Mouse (Mus musculus): Measurements from ENCODE around the gene Pycr2.
"Not testable (repeated sequence)": the region's sequence is repeated elsewhere in the genome, so short reads cannot be mapped to it uniquely, and the experiment has no call there.

Pycr2 gene

DNA sequence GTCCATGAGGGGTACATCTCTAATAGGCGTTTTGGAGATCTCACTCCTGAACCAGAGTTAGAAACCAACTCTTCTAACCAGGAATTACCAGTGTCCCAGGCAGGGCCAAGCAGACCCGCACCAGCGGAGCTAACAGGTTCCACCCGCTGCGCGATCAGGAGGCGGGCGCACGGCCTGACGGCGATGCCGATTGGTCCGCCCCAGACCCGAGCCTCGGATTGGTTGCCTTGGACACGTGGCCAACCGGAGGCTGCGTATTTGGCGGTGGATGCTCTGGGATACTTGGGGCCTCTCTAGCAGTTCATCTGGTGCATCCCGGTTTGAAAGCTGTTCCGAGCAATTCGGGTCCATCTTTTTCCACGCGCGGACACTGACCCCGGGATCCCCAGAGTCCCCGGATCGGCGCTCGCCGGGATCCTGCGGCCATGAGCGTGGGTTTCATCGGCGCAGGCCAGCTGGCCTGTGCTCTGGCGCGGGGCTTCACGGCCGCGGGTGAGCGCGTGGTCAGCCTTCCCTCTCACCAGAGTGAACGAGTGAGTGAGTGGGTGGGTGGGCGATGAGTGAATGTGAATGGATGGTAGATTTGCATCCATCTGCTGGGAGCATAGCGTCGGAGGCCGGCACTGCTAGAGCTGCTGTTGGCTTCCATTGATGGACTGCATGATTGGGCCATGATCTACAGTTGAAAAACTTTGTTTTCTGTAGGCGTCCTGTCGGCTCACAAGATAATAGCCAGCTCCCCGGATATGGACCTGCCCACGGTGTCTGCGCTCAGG lies at the start of gene Pycr2:
Gene Pycr2, plus strand, starts transcription at position 255 of the 776 bp plus-strand sequence.
- DNase-seq: peak; percentile 94

DNA sequence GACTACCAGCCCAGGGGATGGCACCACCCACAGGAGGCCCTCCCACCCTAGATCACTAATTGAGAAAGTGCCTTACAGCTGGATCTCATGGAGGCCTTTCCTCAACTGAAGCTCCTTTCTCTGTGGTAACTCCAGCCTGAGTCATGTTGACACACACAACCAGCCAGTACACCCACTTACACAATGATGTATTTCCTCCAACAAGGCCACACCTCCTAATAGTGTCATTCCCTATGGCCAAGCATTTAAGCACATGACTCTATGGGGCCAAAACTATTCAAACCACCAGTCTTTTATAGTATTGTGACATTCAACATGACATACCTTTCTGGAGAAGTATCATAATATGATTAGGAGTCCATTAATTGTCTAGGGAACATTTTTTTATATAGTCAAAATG lies 45.3 kb upstream of the Pycr2 start:
- DNase-seq: no peak

DNA sequence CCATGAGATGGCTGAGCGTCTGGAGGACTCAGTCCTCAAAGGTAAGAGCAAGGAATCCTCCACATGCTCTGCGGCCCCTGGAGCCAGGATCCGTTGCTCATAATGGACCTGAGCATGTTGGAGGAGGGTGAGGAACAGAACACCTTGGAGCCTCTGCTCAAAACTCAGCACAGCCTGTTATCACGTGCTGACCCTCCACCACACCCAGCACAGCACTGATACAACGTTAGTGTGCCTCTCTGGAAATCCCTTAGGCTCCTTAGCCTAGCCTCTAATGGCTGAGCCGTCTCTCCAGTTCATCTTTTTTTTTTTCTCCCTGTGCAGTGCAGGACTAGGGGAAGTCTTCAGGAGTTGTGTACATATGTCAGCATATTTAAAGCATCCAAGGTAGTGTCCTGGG lies 44.1 kb upstream of the Pycr2 start:
- DNase-seq: no peak

DNA sequence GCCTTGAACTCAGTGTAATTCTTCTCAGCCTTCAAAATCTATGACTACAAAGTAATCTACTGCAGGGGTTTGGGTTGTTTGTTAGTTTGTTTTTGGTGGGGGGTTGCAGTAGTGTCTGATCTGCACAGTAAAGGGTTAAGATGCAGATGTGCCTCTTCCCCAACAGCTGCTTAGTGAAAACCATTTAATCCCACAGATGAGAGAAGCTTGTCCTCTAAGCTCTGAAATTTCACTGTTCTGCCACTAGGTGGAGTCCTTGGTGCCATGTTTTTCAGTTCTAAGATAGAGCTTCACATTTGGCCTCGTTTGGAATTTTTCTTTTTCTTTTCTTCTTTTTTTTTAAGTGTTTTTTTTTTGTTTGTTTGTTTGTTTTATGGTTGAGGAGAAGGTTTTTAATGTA lies 40.5 kb upstream of the Pycr2 start:
- peak; percentile 38 to 39 for DNase-seq

DNA sequence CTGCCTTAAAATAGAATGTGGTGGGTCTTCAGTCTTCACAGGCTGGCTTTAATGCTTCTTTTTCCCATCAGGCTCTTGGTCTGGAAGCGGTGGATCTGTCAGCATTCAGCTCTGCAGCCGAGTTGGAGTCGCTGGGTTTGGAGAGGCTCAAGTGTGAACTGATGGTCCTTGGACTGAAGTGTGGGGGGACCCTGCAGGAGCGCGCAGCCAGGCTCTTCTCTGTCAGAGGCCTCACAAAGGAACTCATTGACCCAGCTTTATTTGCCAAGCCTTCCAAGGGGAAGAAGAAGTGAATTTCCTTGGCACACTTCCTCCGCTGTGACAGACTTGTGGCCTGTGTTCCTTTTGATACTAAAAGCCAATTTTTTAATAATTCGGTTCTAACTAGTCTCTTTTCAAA lies 38.1 kb upstream of the Pycr2 start:
- peak in 1 of 2 experiments; percentile 9 for DNase-seq

DNA sequence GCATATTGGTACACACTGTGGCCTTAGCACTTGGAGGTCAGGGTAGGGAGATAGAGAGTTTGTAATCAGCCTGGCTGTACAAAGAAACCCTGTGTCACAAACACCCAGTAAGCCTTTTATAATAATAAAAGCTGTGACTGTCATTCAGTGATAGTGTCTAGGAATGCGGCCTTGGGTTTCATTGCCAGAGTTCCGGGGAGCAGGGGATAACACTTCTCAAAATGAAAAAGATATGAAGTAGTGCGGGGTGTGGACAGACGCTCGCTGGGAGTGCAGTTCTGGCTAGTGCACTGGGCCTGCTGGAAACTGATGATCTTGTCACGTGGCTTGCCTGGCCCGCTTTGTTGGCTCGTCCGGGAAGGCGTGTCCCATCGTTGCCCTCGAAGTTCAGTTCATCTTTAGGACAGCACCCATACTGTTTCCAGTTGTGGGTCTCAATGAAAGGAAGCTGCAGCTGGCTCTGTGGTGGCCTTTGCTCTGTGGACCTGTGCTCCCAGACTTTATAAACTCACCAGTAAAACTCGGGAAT lies 33.9 kb upstream of the Pycr2 start:
- no peak for DNase-seq

DNA sequence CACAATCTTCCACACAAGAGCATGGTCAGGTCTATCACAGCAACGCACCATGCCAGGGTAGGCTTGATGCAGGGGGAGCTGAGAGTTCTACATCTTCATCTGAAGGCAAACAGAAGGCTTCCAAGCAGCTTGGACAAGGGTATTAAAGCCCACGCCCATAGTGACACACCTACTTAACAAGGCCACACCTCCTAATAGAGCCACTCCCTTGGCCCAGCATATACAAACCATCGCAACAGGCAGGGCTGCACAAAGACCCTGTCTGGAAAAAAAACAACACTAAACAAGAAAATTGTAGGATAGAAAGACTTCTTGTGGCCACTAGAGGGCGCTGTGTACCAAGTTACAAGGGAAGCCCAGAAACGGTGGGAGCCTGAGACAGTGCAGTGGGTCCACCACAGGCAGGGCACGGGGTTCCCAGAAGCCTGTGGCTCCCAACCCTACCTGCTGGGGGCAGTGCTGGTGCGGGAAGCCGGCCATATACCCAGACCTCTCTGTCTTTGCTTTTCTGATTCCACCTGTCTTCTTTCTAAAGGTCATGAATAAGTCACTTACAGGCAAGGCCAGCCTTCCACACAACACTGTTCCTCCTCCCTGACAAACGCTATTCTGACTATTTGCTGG lies 30.1 kb upstream of the Pycr2 start:
- peak; percentile 43 to 57 for DNase-seq

DNA sequence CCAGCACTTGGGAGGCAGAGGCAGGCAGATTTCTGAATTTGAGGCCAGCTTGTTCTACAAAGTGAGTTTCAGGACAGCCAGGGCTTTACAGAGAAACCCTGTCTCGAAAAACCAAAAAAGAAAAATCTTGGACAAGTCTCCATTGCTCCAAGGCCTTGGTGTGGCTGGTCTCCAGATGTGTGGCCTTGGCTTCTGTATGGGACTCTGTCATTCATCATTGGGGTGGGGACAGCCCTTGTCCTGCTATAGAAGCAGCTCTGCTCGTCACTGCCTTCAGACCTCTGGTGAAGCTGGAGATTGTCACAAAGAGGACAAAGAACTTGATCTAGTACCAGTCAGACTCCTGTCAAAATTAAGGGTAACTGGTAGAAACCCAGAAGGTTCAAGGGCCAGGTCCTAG lies 29.5 kb upstream of the Pycr2 start:
- no peak for DNase-seq

DNA sequence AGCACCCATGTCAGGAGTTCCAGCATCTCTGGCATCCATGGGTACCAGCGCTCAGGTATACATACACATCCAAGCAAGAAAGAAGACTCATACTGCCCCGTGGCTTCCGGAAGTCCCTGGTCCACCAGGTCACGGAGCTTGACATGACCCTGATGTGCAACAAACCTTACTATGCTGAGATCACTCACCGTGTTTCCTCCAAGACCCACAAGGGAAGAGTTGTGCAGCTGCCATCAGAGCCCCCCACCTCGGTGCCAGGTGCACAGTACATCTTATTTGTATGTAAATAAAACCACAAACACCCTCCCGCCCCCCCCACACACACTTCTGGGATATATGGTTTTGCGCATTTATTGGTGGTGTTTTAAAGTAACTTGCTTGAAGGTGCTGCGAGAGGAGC lies 29.0 kb upstream of the Pycr2 start:
- no peak for DNase-seq

DNA sequence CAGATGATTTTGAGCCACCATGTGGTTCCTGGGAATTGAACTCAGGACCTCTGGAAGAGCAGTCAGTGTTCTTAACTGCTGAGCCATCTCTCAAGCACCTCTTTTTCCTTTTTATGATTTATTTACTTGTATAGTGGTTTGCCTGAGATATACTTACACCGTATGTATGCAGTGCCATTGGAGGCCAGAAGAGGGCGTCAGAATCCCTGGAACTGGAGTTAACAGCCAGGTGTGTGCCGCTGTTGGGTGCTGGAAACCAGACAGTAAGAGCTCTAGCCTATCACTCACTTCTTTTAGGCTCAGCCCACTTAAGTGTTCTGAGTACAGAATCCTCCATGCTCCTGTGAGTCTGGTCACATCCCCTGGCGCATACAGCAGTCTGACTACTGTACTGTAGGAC lies 26.6 kb upstream of the Pycr2 start:
- DNase-seq: no peak

DNA sequence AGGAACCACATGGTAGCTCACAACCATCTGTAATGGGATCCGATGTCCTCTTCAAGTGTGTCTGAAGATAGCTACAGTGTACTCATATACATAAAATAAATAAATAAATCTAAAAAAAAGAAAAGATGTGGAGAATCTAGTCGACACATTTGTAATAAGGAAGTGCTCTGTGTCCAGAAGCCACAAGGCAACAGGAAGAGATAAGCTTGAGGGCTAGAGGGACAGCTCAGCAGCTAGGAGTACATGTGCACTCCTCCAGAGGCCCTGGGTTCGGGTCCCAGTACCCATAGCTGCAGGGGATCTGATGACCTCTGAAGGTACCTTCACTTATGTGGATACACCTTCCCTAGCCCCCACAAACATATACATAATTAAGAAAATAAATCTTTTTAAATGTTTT lies 22.3 kb upstream of the Pycr2 start:
- DNase-seq: no peak

DNA sequence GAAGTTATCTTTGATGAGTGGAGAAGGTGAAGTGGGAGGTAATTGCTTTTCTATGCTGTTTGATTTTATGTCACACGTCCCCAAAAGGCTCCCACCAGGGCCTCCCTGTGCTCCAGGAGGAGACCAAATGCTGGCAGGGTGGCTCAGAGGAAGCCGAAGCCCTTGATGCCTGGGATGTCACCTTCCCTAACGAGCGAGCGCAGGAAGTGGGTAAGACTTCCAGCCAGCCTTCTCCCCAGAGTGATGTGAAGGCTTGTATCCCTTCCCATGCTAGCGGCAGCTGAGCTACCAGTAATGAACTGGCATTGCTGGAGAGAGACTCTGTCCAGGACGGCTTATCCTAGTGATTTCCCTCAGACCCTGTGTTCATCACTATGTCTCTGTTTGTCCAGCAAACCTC lies 20.4 kb upstream of the Pycr2 start:
- DNase-seq: no peak

DNA sequence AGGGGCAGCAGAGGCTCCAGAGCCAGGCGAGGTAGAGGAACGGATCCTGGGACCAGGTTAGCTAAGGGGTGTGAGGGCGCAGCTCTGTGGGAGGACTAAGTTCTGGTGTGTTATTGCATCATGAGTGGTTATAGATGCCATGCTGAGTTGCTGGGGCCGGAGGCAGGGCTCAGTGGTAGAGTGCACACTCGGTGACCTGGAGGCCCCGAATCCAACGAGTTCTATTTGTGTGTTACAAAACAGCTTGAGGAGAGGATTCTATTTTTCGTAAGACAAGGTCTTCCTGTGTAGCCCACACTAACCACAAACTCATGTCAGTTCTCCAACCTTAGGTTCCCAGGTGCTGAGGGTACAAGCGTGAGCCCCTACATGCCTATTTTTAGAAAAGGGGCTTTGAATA lies 19.6 kb upstream of the Pycr2 start:
- DNase-seq: no peak

DNA sequence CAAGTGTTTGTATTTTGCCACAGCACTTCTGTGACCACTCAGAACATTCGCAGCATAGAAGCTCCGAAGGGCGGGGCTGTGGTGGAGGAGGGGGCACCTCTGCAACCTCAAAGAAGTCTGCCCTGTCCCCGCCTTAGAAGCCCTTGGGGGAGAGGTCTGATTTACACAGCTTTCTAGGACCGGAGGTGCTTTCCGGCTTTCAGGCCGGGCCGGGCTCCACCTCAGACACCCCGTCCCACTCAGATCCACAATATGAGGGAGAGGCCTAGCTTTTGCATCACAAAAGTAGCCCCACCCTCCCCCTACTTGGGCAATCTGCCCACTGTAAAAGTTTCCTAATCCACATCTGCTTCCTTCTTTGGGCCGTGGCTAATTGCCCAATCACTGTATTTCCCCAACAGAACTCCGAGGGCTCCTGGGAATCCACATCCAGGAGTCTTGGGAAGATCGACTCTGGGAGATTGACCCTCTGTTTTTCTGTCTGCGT lies 15.5 kb upstream of the Pycr2 start:
- no peak for DNase-seq

DNA sequence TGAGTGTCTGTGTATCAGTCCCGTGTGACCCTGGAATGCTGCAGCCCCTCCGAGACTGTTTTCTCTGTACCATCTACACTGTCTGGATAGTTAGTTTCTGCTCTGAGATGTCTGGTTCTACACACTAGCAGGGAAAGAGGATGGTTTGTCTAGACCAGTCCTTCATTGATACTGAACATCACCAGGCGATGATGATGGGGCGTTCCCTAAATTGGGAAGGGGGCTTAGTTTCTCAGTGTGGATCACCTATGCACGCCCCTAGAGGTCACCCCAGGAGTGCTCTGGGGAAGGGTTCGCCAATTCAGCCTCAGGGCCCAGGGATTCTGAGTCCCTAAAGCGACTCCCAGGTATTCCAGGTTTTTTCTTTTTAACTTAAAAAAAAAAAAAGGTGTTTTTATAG lies 14.9 kb upstream of the Pycr2 start:
- no peak for DNase-seq

DNA sequence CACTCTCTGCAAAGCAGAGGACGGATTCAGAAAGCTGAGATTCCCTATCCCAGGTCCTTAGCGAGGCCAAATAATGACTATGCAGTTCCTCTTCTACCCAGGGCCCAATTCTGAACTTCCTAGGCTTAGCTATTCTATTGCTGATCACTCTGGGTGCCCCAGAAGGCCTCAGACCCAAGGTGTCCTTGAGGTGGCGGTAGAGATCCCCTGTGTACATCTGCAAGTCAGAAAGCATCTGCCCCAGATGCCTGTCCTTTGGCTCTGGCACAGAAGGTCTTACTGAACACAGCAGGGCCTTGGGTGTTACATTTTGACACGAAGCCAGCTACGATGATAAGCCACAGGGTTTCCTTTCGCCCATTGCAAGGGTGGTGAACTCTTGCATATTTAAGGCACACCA lies 14.3 kb upstream of the Pycr2 start:
- DNase-seq: no peak

DNA sequence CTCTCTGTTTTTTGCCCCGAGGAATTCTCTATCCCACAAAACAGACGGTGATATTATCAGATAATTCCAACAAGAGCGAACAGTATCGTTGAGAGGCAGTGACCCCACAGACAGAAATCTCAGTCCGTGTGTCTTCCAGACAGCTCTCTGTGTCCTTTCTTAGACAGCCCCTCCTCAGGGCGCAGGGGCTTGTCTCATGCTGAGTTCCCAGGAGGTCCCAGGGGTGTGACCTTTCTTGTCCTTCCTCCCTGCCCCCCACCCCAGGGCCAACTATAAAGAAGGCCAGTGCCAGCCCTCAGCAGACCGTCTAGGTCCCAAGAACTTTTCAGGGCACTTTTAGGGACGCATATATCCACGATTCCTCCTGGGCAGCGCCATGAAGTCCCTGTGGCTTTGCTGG lies 11.3 kb upstream of the Pycr2 start, which contains the start of gene Lefty2:
Gene Lefty2, plus strand, starts transcription at position 301 of the 400 bp plus-strand sequence.
- no peak for DNase-seq

DNA sequence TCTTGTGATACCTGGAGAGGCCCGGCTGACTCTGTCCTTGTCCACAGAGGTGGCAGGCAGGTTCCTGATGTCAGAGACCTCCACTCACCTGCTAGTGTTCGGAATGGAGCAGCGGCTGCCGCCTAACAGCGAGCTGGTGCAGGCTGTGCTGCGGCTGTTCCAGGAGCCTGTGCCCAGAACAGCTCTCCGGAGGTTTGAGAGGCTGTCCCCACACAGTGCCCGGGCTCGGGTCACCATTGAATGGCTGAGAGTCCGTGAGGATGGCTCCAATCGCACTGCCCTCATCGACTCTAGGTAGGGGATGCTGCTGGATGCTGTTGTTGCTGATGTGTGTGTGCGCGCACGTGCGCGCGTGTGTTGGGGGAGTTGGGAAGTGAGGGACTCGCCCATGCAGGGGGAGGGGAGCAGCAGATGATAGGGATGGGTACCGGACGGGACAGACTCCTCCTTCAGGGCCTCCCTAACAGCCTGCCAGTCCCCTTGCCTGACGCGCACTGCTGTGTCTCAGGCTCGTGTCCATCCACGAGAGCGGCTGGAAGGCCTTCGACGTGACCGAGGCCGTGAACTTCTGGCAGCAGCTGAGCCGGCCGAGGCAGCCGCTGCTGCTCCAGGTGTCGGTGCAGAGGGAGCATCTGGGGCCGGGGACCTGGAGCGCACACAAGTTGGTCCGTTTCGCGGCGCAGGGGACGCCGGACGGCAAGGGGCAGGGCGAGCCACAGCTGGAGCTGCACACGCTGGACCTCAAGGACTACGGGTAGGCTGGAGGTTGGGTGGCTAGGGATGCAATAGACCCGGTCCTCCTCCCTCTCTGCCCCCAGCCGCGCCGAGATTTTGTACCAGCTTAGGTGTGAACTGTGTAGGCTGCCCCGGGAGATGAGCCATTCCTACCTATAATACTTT lies 9.8 kb upstream of the Pycr2 start:
- not testable (repeated sequence) for DNase-seq

DNA sequence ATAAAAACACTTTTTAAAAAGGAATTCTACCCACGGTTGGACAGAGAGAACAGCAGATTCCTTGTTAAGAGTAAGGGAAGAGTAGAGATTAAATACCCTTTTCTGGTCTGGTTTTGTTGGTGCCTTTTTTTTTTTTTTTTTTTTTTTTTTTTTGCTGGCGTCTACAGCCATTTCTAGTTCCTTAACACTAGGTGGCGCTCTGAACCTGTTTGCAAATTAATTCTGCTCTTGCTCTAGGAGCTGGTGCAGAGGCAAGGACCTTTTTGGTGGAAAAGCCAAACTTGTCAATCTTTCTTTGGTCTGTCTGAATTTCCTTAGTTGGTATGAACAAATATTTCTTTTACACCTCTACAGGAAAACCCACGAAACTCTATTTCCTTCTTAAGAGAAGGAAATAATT lies 3.0 kb upstream of the Pycr2 start:
- DNase-seq: peak; percentile 36 to 52

DNA sequence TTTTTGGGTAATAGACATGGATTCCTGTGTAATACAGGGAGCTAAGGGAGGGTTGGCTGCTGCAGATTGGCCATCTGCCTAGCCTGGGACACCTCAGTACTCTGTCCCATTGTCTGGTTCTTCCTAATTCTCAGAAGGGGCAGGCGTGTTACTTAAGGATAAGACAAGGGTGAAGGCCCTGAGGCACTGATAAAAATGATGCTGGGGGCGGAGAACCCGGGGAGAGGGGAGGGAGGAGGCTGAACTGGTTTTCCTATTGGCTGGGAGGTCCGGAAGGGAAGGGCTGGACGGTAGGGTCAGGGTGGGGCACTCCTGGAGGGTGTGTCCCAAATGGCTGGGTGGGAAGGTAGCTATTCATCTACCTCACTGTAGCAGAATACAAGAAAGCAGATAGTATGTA lies 1.2 kb upstream of the Pycr2 start:
- no peak for DNase-seq

DNA sequence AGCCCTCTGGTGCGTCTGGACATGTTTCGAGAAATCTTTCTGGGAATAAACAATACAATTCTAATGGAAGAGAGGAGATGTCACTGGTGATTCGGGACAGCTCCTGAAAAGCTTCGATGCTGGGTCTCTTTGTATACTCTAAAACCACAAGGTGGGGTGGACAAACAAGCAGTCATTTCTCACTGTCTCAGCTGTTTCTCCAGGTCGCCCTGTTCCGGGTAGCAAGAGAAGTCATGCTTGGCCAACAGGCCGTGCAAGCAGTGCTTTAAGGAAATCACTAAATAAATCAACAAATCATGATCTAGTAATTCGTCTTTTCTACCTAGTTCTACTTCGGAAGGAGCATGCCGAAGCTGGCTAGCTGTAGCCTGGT lies 441 bp upstream of the Pycr2 start:
- no peak for DNase-seq

DNA sequence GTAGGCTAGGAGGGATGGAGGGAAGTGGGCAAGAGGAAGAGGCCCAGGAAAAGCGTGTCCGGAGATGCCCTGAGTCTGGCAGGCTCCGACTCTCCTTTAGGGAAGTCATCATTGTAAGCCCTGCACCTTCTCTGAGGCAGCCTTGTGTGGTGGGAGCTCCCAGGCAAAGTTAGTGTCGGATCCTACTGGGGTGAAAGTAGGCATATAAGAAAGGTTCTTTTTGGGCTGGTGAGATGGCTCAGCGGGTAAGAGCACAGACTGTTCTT lies 655 bp downstream of the Pycr2 start:
- no peak for DNase-seq

DNA sequence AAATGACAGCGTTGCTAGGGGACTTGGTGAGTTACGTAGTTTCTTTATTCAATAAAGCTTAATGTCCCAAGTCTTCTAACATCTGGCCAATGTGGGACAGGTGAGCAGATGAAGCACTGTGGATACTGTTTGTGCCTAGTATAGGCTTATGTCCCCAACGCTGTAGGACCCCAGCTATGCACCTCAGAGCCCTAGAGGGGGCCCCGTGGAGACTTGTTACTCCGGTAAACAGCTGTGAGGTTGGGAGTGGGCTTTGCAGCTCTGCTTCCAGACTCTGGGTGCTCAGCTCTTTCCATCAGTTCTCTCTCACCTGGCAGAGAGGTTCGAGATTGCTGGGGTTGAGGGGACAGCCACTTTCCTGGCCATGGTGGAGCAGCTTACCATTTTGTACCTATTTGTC lies 1.2 kb downstream of the Pycr2 start:
- DNase-seq: no peak

DNA sequence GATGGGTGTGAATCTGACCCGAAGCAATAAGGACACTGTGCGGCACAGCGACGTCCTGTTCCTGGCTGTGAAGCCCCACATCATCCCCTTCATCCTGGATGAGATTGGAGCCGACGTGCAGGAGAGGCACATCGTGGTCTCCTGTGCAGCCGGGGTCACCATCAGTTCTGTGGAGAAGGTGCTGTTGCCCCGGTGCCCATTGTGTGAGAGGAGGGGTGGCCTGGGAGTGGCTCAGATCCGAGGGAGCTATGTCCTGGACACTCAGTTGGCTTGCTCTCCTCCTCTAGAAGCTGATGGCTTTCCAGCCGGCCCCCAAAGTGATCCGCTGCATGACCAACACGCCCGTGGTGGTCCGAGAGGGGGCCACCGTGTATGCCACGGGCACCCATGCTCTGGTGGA lies 1.8 kb downstream of the Pycr2 start:
- DNase-seq: no peak
